20 mouse cellular contexts compared by ENCODE assay signal in the genomic region with DNA sequence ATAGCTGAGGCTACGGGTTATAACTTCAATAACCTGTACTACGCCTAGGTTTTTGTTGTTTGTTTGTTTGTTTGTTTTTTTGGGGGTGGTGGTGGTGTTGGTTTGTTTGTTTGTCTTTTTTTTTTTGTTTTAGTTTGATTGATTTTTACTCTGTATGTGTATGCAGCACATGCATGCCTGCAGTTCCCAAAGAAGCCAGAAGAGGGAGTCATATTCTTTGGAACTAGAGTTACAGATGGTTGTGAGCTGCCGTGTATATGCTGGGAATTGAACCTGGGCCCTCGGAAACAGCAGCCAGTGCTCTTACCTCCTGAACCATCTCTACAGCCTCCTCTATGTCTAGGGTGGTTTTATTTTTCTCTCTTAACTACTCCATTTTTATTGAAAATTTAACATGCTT.
DNase-seq lines count a peak whose midpoint lies in the region; ATAC-seq and TF ChIP-seq lines count a peak whose summit lies in the region.
"Had no signal": no experiment of that assay in that cellular context is flagged by ENCODE, and none has a peak within 500 bp of the region (broad histone marks: within the 10 kb centered on the region; RNA-seq: fewer than 3 reads in every experiment).

No protein-coding gene starts in this region.

- H3K9ac ChIP-seq in forebrain, postnatal 0 days = no peak overlapping the region
- H3K9ac ChIP-seq in forebrain, embryonic 13.5 days = no peak overlapping the region
- no peak overlapping the region for H3K9ac ChIP-seq in liver, postnatal 0 days (replicated peaks)
- H3K9ac ChIP-seq: embryonic facial prominence, embryonic 13.5 days; hindbrain, embryonic 13.5 days; limb, embryonic 15.5 days; midbrain, embryonic 12.5 days had no signal

- no peak for TF ChIP-seq POLR2A in bone marrow macrophage, adult 2 months (IDR thresholded peaks at IDR 0.05; ENCODE audit: borderline replicate concordance, low read depth, low read length)

- H3K9me3 ChIP-seq in forebrain, postnatal 0 days (ENCODE audit: low read length) = no peaks in the 10 kb centered on the region
- no peaks in the 10 kb centered on the region for H3K9me3 ChIP-seq in forebrain, embryonic 13.5 days (replicated peaks)
- no peaks in the 10 kb centered on the region for H3K9me3 ChIP-seq in liver, postnatal 0 days (ENCODE audit: low read length)
- no peaks in the 10 kb centered on the region for H3K9me3 ChIP-seq in embryonic facial prominence, embryonic 10.5 days
- H3K9me3 ChIP-seq: embryonic facial prominence, embryonic 13.5 days; heart, embryonic 10.5 days; hindbrain, embryonic 13.5 days; limb, embryonic 15.5 days; midbrain, embryonic 12.5 days had no signal

- no peak overlapping the region for H3K4me3 ChIP-seq in forebrain, postnatal 0 days (ENCODE audit: low read depth, low read length)
- H3K4me3 ChIP-seq in forebrain, embryonic 13.5 days = no peak overlapping the region
- no peak overlapping the region for H3K4me3 ChIP-seq in liver, postnatal 0 days (ENCODE audit: low read depth, low read length)
- H3K4me3 ChIP-seq in bone marrow macrophage, adult 2 months (ENCODE audit: insufficient read depth, low read length) = no peak overlapping the region
- no peak overlapping the region for H3K4me3 ChIP-seq in embryonic facial prominence, embryonic 10.5 days
- H3K4me3 ChIP-seq: embryonic facial prominence, embryonic 13.5 days; heart, embryonic 10.5 days; hindbrain, embryonic 13.5 days; limb, embryonic 15.5 days; midbrain, embryonic 12.5 days; myocyte had no signal

- ATAC-seq in forebrain, postnatal 0 days = no peak
- no peak for ATAC-seq in forebrain, embryonic 13.5 days
- ATAC-seq in liver, postnatal 0 days = no peak

- WGBS in forebrain, postnatal 0 days = 94% methylated on average over 4 of the region's 4 CpGs
- 94% methylated on average over 4 of the region's 4 CpGs for WGBS in forebrain, embryonic 13.5 days
- 77% methylated on average over 4 of the region's 4 CpGs for WGBS in liver, postnatal 0 days (ENCODE audit: insufficient replicate concordance)
- 93% methylated on average over 4 of the region's 4 CpGs for whole genome bisulfite sequencing in embryonic facial prominence, embryonic 10.5 days

- H3K36me3 ChIP-seq in forebrain, postnatal 0 days (ENCODE audit: insufficient read depth) = no peaks in the 10 kb centered on the region
- no peaks in the 10 kb centered on the region for H3K36me3 ChIP-seq in forebrain, embryonic 13.5 days (ENCODE audit: poor library complexity, severe bottlenecking)
- no peaks in the 10 kb centered on the region for H3K36me3 ChIP-seq in liver, postnatal 0 days (replicated peaks; ENCODE audit: insufficient read depth, low read length)
- no peaks in the 10 kb centered on the region for H3K36me3 ChIP-seq in embryonic facial prominence, embryonic 10.5 days (replicated peaks)
- H3K36me3 ChIP-seq: embryonic facial prominence, embryonic 13.5 days; G1E; heart, embryonic 10.5 days; hindbrain, embryonic 13.5 days; limb, embryonic 15.5 days; midbrain, embryonic 12.5 days had no signal

- 0 out of 2 replicates have a peak, but pooled peaks cover 3% of the 10 kb centered on the region for H3K27me3 ChIP-seq in forebrain, postnatal 0 days (ENCODE audit: insufficient read depth, low read length)
- H3K27me3 ChIP-seq in forebrain, embryonic 13.5 days = peaks cover 18% of the 10 kb centered on the region; the same call in 1 of the 2 replicates
- H3K27me3 ChIP-seq in liver, postnatal 0 days (ENCODE audit: insufficient read depth, low read length) = no peaks in the 10 kb centered on the region
- 0 out of 2 replicates have a peak, but pooled peaks cover 6% of the 10 kb centered on the region for H3K27me3 ChIP-seq in embryonic facial prominence, embryonic 10.5 days (replicated peaks; ENCODE audit: low read depth, poor library complexity, severe bottlenecking)
- H3K27me3 ChIP-seq: embryonic facial prominence, embryonic 13.5 days had no signal

- TF ChIP-seq CTCF in forebrain, postnatal 0 days (IDR thresholded peaks at IDR 0.05; ENCODE audit: low read depth) = peak; percentile 35
- TF ChIP-seq CTCF in liver, postnatal 0 days (IDR thresholded peaks at IDR 0.05; ENCODE audit: low read depth) = peak; percentile 32
- TF ChIP-seq CTCF in bone marrow macrophage, adult 2 months (IDR thresholded peaks at IDR 0.05; ENCODE audit: low read depth, low read length) = peak; percentile 13; the same call in 1 of the 2 replicates

- DNase-seq in forebrain, postnatal 0 days = no peak
- DNase-seq in liver, postnatal 0 days = no peak
- DNase-seq in liver = no peak
- DNase-seq in 3T3-L1 (ENCODE audit: low read depth, low spot score) = peak; percentile 4
- no peak for DNase-seq in urinary bladder, postnatal 25 days (ENCODE audit: low spot score)
- DNase-seq in embryonic facial prominence, embryonic 10.5 days (ENCODE audit: low spot score) = no peak
- DNase-seq: adrenal gland, postnatal 10 days; cerebellum, adult 2 months; heart, postnatal 14 days; kidney, adult 11 months; lung, adult 18-20 months had no signal

- no peak for TF ChIP-seq EP300 in liver, postnatal 0 days (IDR thresholded peaks at IDR 0.05; ENCODE audit: low read depth)

- H3K27ac ChIP-seq in forebrain, postnatal 0 days (ENCODE audit: low read depth, low read length) = no peak overlapping the region
- no peak overlapping the region for H3K27ac ChIP-seq in forebrain, embryonic 13.5 days
- no peak overlapping the region for H3K27ac ChIP-seq in liver, postnatal 0 days (ENCODE audit: low read depth)
- H3K27ac ChIP-seq in bone marrow macrophage, adult 2 months (ENCODE audit: insufficient read depth, low read depth, low read length) = no peak overlapping the region
- no peak overlapping the region for H3K27ac ChIP-seq in embryonic facial prominence, embryonic 10.5 days (replicated peaks)
- H3K27ac ChIP-seq: embryonic facial prominence, embryonic 13.5 days; heart, embryonic 10.5 days; hindbrain, embryonic 13.5 days; limb, embryonic 15.5 days; midbrain, embryonic 12.5 days had no signal

- no peak overlapping the region for H3K4me2 ChIP-seq in forebrain, postnatal 0 days (ENCODE audit: low read depth)
- no peak overlapping the region for H3K4me2 ChIP-seq in forebrain, embryonic 13.5 days
- no peak overlapping the region for H3K4me2 ChIP-seq in liver, postnatal 0 days (ENCODE audit: low read depth, low read length)
- H3K4me2 ChIP-seq: embryonic facial prominence, embryonic 13.5 days; hindbrain, embryonic 13.5 days; limb, embryonic 15.5 days; midbrain, embryonic 12.5 days had no signal

- no peaks in the 10 kb centered on the region for H3K4me1 ChIP-seq in forebrain, postnatal 0 days (ENCODE audit: insufficient read depth)
- H3K4me1 ChIP-seq in forebrain, embryonic 13.5 days = peaks cover 16% of the 10 kb centered on the region
- H3K4me1 ChIP-seq in liver, postnatal 0 days (ENCODE audit: insufficient read depth) = no peaks in the 10 kb centered on the region
- no peaks in the 10 kb centered on the region for H3K4me1 ChIP-seq in bone marrow macrophage, adult 2 months (ENCODE audit: control insufficient read depth, insufficient read depth, low read length)
- 0 out of 2 replicates have a peak, but pooled peaks cover 2% of the 10 kb centered on the region for H3K4me1 ChIP-seq in embryonic facial prominence, embryonic 10.5 days
- H3K4me1 ChIP-seq: heart, embryonic 10.5 days had no signal
